Mouse (Mus musculus): ENCODE data around the gene C130060K24Rik.

Gene C130060K24Rik

DNA sequence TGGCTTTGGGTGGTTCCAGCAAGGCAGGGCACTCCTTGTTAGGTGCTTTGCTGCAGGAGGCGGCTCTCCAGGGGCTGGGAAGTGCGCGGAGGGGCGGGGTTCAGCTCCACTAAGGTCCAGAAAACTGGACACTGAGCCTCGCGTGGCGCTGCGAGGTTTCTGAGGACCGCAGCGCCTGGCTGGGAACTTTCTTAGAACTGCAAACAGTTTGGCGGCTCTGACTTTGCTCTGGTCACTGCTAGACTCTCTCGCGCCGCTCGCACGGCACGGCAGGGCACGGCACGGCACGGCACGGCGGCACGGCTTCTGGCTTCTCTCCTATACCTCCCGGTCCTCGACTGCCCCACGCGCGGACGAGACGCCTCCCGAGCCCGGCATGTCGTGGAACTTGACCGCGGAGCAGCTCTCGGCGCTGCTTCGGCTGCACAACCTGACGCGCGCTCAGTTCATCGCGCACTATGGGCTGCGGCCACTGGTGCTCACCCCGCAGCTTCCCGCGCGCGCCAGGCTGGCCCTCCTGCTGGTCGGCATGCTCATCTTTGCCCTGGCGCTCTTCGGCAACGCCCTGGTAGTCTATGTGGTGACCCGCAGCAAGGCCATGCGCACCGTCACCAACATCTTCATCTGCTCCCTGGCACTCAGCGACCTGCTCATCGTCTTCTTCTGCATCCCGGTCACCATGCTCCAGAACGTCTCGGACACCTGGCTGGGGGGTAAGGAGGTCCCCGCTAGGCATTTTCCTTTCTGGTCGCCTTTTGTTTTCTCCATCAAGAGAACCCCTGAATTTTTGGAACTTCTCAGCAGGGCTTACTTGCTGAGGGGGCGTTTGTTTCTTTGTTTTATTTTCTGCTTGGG, at the start of gene C130060K24Rik:
Gene C130060K24Rik (plus strand): TSS at position 188 of the 855 bp plus-strand sequence.
- DNase-seq (ENCODE audit: low spot score): no peak

GRCm38 (mm10) chr6:65334246-65334645, 46.7 kb upstream of the C130060K24Rik start:
- DNase-seq (ENCODE audit: low spot score): no peak

- DNase-seq (ENCODE audit: low spot score): no peak
Measured at GRCm38 (mm10) chr6:65339391-65339790, 41.5 kb upstream of the C130060K24Rik start.

GRCm38 (mm10) chr6:65341360-65341759, 39.5 kb upstream of the C130060K24Rik start:
- DNase-seq (ENCODE audit: low spot score): no peak

GRCm38 (mm10) chr6:65347736-65348135, 33.2 kb upstream of the C130060K24Rik start:
- no peak for DNase-seq (ENCODE audit: low spot score)

DNA sequence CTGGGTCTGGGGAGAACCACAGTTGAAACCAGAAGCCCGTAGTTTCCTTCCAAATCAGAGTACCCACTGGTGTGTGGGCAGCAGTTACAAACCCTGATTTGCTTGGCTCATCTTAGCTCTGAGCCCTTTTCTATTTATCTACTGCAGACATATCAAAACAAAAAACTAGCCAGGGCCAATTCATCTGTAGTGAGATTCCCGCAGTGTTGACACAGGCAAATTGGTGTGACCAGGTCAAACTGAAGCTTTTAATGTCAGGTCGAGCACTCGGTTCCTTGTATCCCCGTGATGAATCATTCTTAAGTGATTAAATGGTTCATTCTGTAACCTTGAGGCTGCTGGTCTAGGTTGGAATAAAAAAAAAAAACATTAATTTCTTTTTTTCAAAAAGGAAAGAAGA, 32.6 kb upstream of the C130060K24Rik start:
- DNase-seq (ENCODE audit: low spot score): no peak

- no peak for DNase-seq (ENCODE audit: low spot score)
Measured at GRCm38 (mm10) chr6:65351622-65352021, 29.3 kb upstream of the C130060K24Rik start.

DNA sequence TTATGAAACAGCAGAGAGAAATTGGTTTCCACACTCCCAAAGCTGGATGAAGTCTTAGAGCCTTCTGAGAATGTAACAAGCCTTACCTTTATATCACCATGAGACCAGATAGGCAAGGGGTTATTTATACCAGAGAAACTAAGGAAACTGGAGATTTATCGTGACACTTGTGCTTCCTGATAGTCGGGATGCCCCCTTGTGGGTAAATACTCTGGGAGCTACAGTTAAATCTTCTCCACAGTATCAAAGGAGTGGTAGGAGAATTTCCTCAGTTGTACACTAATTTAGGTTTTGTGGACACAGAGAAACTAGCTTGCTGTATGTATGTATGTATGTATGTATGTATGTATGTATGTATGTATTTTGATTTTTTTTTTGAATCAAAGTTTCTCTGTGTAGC, 5.0 kb upstream of the C130060K24Rik start:
- DNase-seq (ENCODE audit: low spot score): no peak

DNA sequence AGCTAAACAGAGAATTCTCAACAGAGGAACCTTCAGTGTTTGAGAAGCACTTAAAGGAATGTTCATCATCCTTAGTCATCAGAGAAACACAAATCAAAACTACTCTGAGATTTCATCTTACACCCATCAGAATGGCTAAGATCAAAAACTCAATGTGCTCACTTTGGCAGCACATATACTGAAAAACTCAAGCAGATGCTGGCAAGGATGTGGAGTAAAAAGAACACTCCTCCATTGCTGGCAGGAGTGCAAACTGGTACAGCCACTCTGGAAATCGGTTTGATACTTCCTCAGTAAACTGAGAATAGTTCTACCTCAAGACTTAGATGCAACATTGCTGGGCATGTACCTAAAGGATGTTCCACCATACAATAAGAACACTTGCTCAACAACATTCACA, 41.0 kb downstream of the C130060K24Rik start:
- DNase-seq (ENCODE audit: low spot score): no peak

- no peak for DNase-seq (ENCODE audit: low spot score)
Measured at GRCm38 (mm10) chr6:65427065-65427464, 46.2 kb downstream of the C130060K24Rik start.

DNA sequence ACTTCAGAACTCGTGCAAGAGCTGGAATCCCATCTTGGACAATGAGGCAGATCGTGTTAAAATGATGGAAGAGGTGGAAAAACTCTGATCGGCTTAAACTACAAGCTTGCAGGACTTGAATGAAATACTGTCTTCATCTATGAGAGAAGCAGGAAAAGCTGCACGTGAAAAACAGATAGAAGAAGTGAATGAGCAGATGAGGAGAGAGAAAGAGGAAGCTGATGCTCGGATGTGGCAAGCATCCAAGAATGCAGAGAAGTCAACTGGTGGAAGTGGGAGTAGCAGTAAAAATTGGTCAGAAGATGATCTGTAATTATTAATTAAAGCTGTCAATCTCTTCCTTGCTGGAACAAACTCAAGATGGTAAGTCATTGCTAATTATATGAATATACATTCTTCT, 52.3 kb downstream of the C130060K24Rik start:
- no peak for DNase-seq (ENCODE audit: low spot score)

GRCm38 (mm10) chr6:65453465-65453864, 72.6 kb downstream of the C130060K24Rik start:
- peak; percentile 32 for DNase-seq (ENCODE audit: low spot score)

- DNase-seq (ENCODE audit: low spot score): no peak
Measured at GRCm38 (mm10) chr6:65465294-65465693, 84.4 kb downstream of the C130060K24Rik start.

DNA sequence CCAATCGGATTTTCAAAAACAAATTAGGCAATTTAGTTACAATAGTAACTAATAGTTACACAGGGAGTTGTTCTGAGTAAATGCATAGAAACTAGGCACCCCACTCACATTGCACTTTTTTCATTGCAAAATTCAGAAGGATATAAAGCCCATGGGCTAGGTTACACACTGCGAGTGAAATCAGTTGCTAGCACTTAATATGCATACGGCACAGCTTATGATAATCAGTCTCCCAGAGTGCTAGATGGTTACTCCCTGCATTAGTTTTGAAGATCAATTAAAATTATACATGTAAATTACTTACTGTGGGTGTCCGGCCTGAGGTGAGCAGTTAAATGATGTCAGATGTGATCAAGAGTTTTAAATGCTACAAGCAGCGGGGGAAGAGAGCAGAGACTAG, 89.4 kb downstream of the C130060K24Rik start:
- DNase-seq (ENCODE audit: low spot score): no peak

DNA sequence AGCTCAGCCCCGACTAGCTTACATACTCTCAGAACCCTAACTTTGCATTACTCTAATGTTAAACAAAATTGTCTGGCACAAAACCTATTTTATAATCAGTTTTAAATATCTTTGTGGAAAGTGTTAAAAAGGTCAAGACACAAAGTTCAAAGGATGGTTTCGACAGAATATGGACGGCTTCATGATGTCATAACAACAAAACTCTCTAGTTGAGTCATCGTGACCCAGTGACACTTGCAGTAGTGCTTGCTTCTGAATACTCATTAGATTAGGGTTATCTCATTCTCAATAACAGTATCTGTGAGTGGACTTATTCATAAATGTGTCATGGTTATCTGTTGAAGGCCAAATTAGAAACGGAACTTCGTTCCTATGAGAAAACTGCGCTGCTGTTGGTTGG, 91.5 kb downstream of the C130060K24Rik start:
- DNase-seq (ENCODE audit: low spot score): no peak

GRCm38 (mm10) chr6:65498786-65499185, 117.9 kb downstream of the C130060K24Rik start:
- DNase-seq (ENCODE audit: low spot score): no peak
